Mouse (Mus musculus): Measurements from ENCODE around the gene Cyth4.

- no peak for TF ChIP-seq CTCF (IDR thresholded peaks at IDR 0.05; ENCODE audit: low read depth, low read length)
- no peak for TF ChIP-seq POLR2A (IDR thresholded peaks at IDR 0.05; ENCODE audit: borderline replicate concordance, low read depth, low read length)
Observed at GRCm38 (mm10) chr15:78570170-78570569, 26.7 kb upstream of the Cyth4 start.
